Mouse (Mus musculus) limb, embryonic 11.5 days (tissue): ENCODE data around the gene Plxnb1. TPM values are rescaled to one million over a fixed set of nuclear protein-coding genes. Genes with fewer than 3 reads are reported as not detected.

Source experiments
- ATAC-seq: fragments of 200-750 bp; cut with Nextera tagmentation; 2 replicates; pipeline ENCODE4 v1.8.0; 2017; ENCODE audit warnings: low read depth; ENCODE audit not compliant: insufficient number of reproducible peaks, low FRiP score, low TSS enrichment
- DNase-seq: peaks from one replicate; pipeline ENCODE4 v3.0.0-alpha.2; 2015; ENCODE audit warnings: low spot score
- H3K27ac ChIP-seq: fragments of 300-500 bp; sonication (generic); replicated peaks from 2 replicates; pipeline ENCODE4 v1.5.1; 2014; ENCODE audit warnings: low read depth, mild to moderate bottlenecking, low read length
- H3K27me3 ChIP-seq: fragments of 300-500 bp; sonication (generic); 2 replicates; pipeline ENCODE4 v1.6.1; 2014; ENCODE audit warnings: mild to moderate bottlenecking, low read length, mixed read lengths; ENCODE audit not compliant: control insufficient read depth, insufficient read depth
- H3K36me3 ChIP-seq: fragments of 300-500 bp; sonication (generic); 2 replicates; pipeline ENCODE4 v1.6.1; 2014; ENCODE audit warnings: mild to moderate bottlenecking, low read length, moderate library complexity, mixed read lengths; ENCODE audit not compliant: control insufficient read depth, insufficient read depth
- H3K4me1 ChIP-seq: fragments of 300-500 bp; sonication (generic); 2 replicates; pipeline ENCODE4 v1.6.1; 2014; ENCODE audit warnings: low read length, mixed read lengths; ENCODE audit not compliant: control insufficient read depth, insufficient read depth
- H3K4me2 ChIP-seq: fragments of 300-500 bp; sonication (generic); 2 replicates; pipeline ENCODE4 v1.6.1; 2014; ENCODE audit warnings: low read depth, mild to moderate bottlenecking, moderate library complexity; ENCODE audit not compliant: severe bottlenecking
- H3K4me3 ChIP-seq: fragments of 300-500 bp; sonication (generic); 2 replicates; pipeline ENCODE4 v1.5.1; 2014; ENCODE audit warnings: low read depth, low read length
- H3K9ac ChIP-seq: fragments of 300-500 bp; sonication (generic); 2 replicates; pipeline ENCODE4 v1.6.1; 2014; ENCODE audit warnings: mild to moderate bottlenecking, low read length
- H3K9me3 ChIP-seq: fragments of 300-500 bp; sonication (generic); 2 replicates; pipeline ENCODE4 v1.6.1; 2016; ENCODE audit warnings: low read length; ENCODE audit not compliant: control insufficient read depth
- WGBS: fragments of 180-500 bp; shearing (Covaris S2); extraction: QIAGEN DNeasy Blood & Tissue Kit; methylation state at CpG from one replicate; pipeline ENCODE4 v1.1.7; 2014; 5-methylcytosine and 5-hydroxymethylcytosine counted together
- polyA plus RNA-seq: library from polyadenylated mRNA; unstranded; fragments of >200 nt; fragmentation: Nextera tagmentation; extraction: Ambion mirVana; gene quantifications from 2 replicates; pipeline ENCODE4 v1.2.1, GENCODE M21; 2014

Gene Plxnb1
- polyA plus RNA-seq, 1 experiment from 2014 or later = 15.2 TPM

DNA sequence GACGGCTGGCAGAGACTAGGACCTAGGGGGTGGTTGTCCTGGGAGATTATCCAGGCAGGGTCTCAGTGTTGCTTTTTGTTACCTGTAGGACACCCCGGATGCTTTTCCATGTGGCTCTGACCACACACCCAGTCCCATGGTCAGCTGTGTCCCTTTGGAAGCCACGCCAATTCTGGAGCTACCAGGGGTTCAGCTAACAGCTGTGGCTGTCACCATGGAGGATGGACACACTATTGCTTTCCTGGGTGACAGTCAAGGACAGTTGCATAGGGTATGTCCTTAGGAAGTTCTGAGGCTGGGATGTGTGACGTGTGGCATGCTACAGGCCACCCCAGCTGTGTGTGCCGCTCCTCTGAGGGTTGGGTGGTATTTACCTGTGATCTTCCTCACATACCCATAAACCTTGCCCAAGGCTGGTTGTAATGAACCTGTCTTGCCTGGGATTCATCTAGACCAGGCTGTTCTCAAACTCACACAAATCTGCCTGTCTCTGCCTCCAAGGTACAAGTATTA is 6.8 kb downstream of the Plxnb1 start:
- Histone ChIP-seq H3K27me3 (no peaks in the 10 kb centered on the region), H3K36me3 (peaks cover 24% of the 10 kb centered on the region), H3K27ac (no peak overlapping the region), H3K9ac (no peak overlapping the region), H3K4me3 (no peak overlapping the region), H3K4me1 (peaks cover 29% of the 10 kb centered on the region), H3K9me3 (no peaks in the 10 kb centered on the region), H3K4me2 (no peak overlapping the region)
- ATAC-seq (no peak), DNase-seq (no peak)
- 91% methylated on average over 5 of the region's 5 CpGs for WGBS

GRCm38 (mm10) chr9:109102541-109102940 is 7.4 kb downstream of the Plxnb1 start:
- Histone ChIP-seq H3K36me3 (peaks cover 24% of the 10 kb centered on the region), H3K4me2 (no peak overlapping the region), H3K9me3 (no peaks in the 10 kb centered on the region), H3K27ac (no peak overlapping the region), H3K9ac (no peak overlapping the region), H3K4me1 (peaks cover 24% of the 10 kb centered on the region), H3K4me3 (no peak overlapping the region), H3K27me3 (no peaks in the 10 kb centered on the region)
- no peak for DNase-seq
- 95% methylated on average over 3 of the region's 3 CpGs for WGBS
- ATAC-seq = no peak

- WGBS = 84% methylated on average over 7 of the region's 7 CpGs
- DNase-seq = no peak
- Histone ChIP-seq H3K4me1 (peaks cover 19% of the 10 kb centered on the region), H3K27me3 (no peaks in the 10 kb centered on the region), H3K27ac (no peak overlapping the region), H3K4me3 (no peak overlapping the region), H3K9me3 (no peaks in the 10 kb centered on the region), H3K4me2 (no peak overlapping the region), H3K36me3 (peaks cover 24% of the 10 kb centered on the region), H3K9ac (no peak overlapping the region)
- no peak for ATAC-seq
Measured at GRCm38 (mm10) chr9:109103250-109103649, 8.1 kb downstream of the Plxnb1 start.

- H3K27me3 ChIP-seq = no peaks in the 10 kb centered on the region
- no peak for DNase-seq
- no peak for ATAC-seq
- H3K36me3 ChIP-seq = peaks cover 28% of the 10 kb centered on the region
- no peak overlapping the region for H3K4me2 ChIP-seq
- H3K4me1 ChIP-seq = peaks cover 11% of the 10 kb centered on the region; the same call in 1 of the 2 replicates
- 93% methylated on average over 9 of the region's 9 CpGs for WGBS
- no peak overlapping the region for H3K9ac ChIP-seq
- H3K9me3 ChIP-seq = no peaks in the 10 kb centered on the region
- no peak overlapping the region for H3K27ac ChIP-seq
- no peak overlapping the region for H3K4me3 ChIP-seq
Measured at GRCm38 (mm10) chr9:109104083-109104482, 8.9 kb downstream of the Plxnb1 start.

- no peak for ATAC-seq
- no peak overlapping the region for H3K4me3 ChIP-seq
- H3K27ac ChIP-seq = no peak overlapping the region
- H3K9ac ChIP-seq = no peak overlapping the region
- peaks cover 35% of the 10 kb centered on the region for H3K36me3 ChIP-seq
- no peaks in the 10 kb centered on the region for H3K9me3 ChIP-seq
- WGBS = 88% methylated on average over 12 of the region's 12 CpGs
- DNase-seq = no peak
- H3K4me2 ChIP-seq = no peak overlapping the region
- H3K4me1 ChIP-seq = peaks cover 8% of the 10 kb centered on the region; the same call in 1 of the 2 replicates
- no peaks in the 10 kb centered on the region for H3K27me3 ChIP-seq
Measured at GRCm38 (mm10) chr9:109105011-109105410, 9.8 kb downstream of the Plxnb1 start.

DNA sequence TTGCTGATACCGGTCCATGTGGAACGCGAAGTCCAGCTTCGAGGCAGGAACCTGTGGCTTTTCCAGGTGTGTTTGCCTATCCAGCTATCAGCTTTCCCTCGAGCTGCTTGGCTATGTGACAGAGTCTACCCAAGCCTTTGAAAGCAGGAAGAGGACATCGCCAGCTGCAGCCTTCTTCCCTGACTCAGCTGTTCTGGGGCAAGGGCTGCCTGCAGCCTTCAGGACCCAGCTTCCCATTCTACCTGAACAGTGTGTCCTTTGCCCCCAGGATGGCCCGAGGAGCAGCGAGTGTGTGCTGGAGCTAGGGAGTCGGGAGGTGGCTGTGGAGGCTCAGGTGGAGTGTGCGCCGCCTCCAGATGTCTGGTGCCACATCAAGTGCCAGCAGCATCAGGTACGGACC is 10.5 kb downstream of the Plxnb1 start:
- no peaks in the 10 kb centered on the region for H3K9me3 ChIP-seq
- DNase-seq (no peak), ATAC-seq (no peak)
- peaks cover 8% of the 10 kb centered on the region; the same call in 1 of the 2 replicates for H3K4me1 ChIP-seq
- peaks cover 40% of the 10 kb centered on the region for H3K36me3 ChIP-seq
- H3K4me3 ChIP-seq = no peak overlapping the region
- H3K9ac ChIP-seq = peak overlapping the region; percentile 22; the same call in 1 of the 2 replicates
- no peak overlapping the region for H3K4me2 ChIP-seq
- H3K27ac ChIP-seq = no peak overlapping the region
- H3K27me3 ChIP-seq = no peaks in the 10 kb centered on the region
- 92% methylated on average over 12 of the region's 12 CpGs for WGBS

DNA sequence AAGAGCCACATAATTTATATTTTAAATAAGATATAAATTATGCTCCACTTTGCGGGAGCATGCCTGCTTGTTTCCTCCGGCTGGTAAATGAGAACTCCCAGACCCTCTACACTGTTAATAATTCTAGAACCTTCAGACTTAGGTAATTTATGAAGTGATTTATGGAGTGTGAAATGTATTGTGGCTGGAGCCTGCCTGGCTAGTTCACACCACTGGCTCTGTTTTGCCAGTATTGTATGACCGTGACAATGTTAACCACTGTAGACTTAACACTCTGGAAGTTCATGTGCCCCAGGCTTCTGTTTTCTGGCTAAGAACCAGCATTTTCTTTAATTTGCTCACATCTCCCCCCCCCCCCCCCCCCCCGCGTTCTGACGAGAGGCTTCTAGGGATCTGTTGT is 12.2 kb downstream of the Plxnb1 start:
- no peak overlapping the region for H3K4me3 ChIP-seq
- 46% methylated on average over 3 of the region's 6 CpGs for WGBS
- H3K27me3 ChIP-seq = no peaks in the 10 kb centered on the region
- no peaks in the 10 kb centered on the region for H3K9me3 ChIP-seq
- H3K36me3 ChIP-seq = peaks cover 52% of the 10 kb centered on the region
- DNase-seq (no peak), ATAC-seq (peak; percentile 32; the same call in 1 of the 2 replicates)
- no peak overlapping the region for H3K27ac ChIP-seq
- H3K9ac ChIP-seq = no peak overlapping the region
- no peak overlapping the region for H3K4me2 ChIP-seq
- H3K4me1 ChIP-seq = peaks cover 8% of the 10 kb centered on the region; the same call in 1 of the 2 replicates

- Histone ChIP-seq H3K36me3 (peaks cover 60% of the 10 kb centered on the region), H3K4me3 (no peak overlapping the region), H3K27ac (no peak overlapping the region), H3K9ac (no peak overlapping the region), H3K27me3 (no peaks in the 10 kb centered on the region), H3K9me3 (no peaks in the 10 kb centered on the region), H3K4me1 (peaks cover 8% of the 10 kb centered on the region; the same call in 1 of the 2 replicates), H3K4me2 (no peak overlapping the region)
- DNase-seq (no peak), ATAC-seq (no peak)
- WGBS = 94% methylated on average over 11 of the region's 11 CpGs
Measured at GRCm38 (mm10) chr9:109110240-109110639, 15.1 kb downstream of the Plxnb1 start.

DNA sequence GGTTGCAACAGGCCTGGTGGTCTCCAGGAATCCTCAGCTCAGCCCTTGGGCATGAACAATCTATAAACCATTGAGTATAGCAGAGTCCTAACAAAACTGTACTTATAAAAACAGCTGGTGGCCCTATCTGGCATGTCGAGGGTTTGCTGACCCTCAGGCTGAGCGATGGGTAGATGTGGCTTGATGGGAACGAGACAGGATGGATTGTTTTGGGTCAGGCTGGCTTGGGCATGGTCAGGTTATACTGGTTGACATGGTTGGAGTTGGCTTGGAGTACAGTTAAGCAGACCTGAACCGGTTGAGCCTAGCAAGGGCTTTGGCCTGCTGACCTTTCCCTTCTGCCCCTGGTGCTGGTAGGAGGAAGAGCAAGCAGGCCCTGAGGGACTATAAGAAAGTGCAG is 15.9 kb downstream of the Plxnb1 start:
- ATAC-seq = no peak
- H3K9me3 ChIP-seq = no peaks in the 10 kb centered on the region
- H3K4me3 ChIP-seq = no peak overlapping the region
- no peak overlapping the region for H3K27ac ChIP-seq
- H3K36me3 ChIP-seq = peaks cover 55% of the 10 kb centered on the region
- H3K4me1 ChIP-seq = peaks cover 6% of the 10 kb centered on the region; the same call in 1 of the 2 replicates
- no peaks in the 10 kb centered on the region for H3K27me3 ChIP-seq
- H3K9ac ChIP-seq = no peak overlapping the region
- DNase-seq = no peak
- no peak overlapping the region for H3K4me2 ChIP-seq
- 84% methylated on average over 4 of the region's 4 CpGs for WGBS
